Mouse (Mus musculus) cerebellum, adult (tissue): ENCODE results near the gene Tnfsf15.

Source experiments
- ATAC-seq: cut with Nextera tagmentation; 2 replicates; pipeline ENCODE4 v1.9.2; 2017; ENCODE audit warnings: mild to moderate bottlenecking, moderate library complexity, mixed read lengths; ENCODE audit not compliant: insufficient number of reproducible peaks, low FRiP score, low TSS enrichment

Gene Tnfsf15

DNA sequence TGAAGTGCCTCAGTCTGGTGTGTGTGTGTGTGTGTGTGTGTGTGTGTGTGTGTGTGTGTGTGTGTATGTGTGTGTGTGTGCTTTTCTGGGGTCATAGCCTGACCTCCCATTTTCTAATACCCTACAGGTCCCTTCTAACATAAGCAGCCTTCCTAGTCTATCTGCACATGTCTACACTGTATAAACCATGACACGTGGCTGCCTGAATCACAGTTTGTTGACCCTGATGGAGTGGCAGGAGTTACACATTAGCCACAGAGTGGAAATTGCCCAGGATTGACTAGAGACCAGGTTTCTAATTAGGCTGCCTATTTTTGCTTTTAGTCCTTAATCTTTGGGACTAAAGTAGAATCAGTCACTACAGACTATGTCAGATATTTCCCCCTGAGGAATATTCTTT lies 1.3 kb downstream of the Tnfsf15 start:
- ATAC-seq, result no peak

DNA sequence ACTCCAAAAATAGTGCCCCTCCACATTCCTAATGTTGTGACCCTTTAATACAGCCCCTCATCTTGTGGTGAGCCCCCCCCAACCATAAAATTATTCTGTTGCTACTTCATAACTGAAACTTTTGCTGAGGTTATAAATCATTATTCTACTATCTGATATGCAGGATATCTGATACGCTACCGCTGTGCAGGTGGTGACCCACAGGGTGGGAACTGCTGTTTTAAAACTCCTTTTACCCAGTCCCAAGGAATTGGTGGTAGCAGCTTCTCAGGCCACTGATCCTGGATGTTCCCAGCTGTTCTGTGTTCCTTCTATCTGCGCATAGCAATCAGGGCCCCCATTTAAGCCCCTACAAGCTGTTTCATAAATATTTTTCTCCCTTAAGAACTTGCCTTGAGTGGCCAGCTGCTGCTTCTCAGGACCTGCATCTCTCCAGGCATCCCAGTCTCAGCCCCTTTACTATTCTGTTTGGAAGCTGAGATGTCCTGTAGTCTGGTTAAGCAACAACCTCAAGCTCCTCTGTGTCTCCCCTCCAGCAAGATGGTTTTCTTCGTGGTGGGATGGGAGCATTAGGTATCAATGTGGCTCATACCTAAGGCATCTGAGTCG lies 2.0 kb downstream of the Tnfsf15 start:
- ATAC-seq, result no peak

DNA sequence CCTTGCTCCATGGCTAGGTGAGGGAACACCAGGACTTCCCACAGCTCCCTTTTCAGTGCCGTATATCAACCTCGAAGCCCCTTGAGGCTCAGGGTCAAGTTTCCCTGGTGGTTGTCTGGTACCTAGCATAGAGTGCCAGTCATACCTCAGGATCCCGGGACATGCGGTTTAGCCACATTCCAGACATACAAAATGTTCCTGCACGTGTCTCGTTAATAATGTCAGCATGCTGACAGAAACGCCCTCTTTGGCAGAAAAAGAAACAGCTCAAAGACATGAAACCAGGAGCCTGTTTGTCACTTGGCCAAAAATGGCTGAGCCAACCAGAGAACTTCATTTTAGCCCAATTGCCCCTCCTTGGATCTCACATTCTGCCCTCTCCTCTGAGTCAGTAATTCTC lies 2.8 kb downstream of the Tnfsf15 start:
- no peak for ATAC-seq

DNA sequence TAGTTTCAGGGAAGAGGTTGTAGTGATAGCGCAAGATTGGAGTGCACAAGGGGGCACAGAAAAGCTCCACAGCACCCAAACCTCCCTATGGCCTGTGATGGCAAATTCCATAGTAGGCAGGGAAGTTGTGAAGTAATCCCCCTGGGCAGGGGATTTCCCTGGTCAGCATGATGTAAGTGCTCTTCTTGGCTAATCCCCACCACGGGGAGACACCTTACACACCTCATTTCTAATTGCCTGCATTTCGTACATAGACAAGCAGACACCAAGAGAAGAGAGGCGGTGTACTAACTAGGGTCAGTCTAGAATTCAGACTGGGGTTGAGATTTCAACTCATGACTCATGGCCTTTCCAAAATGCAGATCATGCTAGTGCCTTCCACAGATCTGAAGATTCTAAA lies 4.2 kb downstream of the Tnfsf15 start:
- no peak for ATAC-seq

DNA sequence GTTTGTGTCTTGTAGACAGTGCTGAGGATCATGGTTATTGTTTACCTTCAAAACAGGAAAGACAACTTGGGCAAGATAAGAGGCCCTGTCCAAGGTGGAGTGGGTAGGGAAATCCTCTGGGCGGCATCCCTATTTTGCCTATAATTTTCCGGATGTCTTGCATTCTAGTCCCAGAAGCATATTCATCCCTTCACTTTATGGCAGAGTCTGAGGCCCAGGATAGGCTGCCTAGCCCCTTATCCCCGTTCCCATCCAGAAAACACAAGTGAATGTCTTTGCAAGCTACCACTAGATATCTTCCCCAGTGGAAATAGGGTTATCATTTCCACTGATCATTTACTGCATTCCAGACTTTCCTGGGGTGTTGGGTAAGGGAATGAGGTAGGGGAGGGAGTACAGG lies 4.9 kb downstream of the Tnfsf15 start:
- no peak for ATAC-seq

DNA sequence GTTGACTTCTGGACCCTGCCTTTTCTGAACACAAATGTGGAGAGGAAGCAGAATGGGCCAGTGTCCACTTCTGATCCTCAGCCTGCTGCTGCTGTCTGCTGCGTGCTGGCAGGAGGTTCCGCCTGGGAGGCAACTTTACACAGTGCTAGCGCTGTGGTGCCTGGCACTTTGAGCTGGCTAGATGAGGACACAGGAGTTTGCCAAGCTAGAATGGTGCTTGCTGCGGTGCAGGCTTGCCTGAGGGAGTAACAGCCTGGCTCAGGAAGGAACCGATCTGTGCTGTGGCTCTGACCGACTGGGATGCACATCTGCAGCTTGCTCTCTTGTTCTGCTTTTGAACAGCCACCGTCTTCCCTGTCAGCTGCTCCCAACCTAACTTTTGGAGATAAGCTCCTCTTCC lies 5.4 kb downstream of the Tnfsf15 start:
- peak; percentile 57; the same call in 1 of the 2 replicates for ATAC-seq

DNA sequence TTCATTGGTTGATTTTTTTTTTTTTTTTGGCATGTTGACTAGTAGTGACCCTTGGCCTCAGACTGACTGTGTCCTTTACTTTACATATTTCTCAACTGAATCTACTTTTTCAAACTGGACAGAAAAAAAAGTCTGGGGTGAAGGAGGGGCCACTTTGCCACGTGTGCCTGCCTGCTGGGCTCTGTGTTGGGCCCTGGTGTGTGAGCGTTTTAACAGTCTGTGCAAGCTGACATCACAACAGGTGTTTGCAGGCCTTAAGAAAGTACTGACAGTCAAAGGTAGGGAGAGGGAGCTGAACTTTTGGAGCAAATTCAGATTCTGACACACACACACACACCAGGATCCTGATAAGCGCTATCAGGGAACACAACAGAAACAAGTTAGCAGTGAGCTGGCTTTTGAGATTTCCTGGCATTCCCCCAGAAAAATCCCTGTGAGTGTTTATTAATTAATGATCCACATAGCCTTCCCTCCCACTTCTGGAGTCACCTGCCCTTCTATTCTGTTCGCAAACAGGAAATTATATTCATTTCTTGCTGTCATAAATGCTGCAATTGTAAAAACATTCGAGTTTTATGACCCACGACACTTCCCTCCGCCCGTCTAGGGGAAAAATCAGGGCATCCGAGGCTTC lies 6.4 kb downstream of the Tnfsf15 start:
- no peak for ATAC-seq

DNA sequence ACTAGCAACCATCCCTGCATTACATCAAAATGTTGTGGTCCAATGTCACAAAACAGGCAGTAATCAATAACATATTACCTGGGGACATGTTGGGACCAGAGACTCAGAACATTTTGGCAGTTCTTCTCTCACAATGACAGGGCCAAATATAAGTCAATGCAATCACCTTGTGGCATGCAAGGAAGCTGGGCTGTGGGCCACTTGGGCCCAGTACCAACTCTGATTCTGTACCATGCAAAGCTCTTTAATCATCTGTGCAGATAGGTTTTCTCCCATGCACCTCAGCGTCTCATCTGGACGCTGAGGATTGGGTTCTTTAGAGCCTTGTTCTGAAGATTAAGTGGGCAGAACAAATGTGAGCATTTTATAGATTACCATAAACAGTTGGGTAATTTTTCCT lies 13.6 kb downstream of the Tnfsf15 start:
- no peak for ATAC-seq

DNA sequence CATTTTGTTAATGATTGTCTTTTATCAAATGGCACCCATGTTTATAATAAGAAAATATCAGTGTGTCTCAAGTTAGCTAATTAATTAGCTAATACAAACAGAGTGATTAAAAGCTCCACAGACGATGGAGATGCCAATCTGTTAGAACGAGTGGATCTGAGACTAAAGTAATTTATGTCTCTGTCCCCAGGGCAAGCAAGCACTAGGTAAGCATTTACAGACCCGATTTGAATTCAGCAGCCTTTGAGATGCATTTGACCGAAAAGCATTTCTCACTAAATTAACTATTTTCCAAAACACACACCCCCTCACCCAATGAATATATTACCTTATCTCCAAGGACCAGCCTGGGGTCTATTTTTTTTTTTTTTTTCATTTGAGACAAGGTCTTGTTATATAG lies 18.2 kb downstream of the Tnfsf15 start:
- no peak for ATAC-seq

DNA sequence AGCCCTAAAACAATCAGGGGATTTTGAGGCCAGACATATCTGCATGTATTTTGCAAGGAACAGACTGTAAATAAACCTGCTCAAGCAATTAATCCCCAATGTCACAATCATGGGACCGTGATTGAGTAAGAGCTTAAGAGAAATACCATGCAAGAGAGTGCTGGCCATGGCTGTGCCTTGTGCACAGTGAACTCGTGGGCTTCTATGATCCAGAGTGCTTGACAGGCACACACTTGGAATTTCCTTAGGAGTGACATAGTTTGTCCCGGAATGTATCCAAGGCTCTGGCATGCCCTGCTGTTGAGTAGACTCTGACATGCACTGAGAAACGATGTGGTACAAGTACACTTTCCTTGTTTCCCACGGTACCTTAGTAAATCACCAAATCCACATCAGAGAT lies 18.9 kb downstream of the Tnfsf15 start:
- no peak for ATAC-seq

DNA sequence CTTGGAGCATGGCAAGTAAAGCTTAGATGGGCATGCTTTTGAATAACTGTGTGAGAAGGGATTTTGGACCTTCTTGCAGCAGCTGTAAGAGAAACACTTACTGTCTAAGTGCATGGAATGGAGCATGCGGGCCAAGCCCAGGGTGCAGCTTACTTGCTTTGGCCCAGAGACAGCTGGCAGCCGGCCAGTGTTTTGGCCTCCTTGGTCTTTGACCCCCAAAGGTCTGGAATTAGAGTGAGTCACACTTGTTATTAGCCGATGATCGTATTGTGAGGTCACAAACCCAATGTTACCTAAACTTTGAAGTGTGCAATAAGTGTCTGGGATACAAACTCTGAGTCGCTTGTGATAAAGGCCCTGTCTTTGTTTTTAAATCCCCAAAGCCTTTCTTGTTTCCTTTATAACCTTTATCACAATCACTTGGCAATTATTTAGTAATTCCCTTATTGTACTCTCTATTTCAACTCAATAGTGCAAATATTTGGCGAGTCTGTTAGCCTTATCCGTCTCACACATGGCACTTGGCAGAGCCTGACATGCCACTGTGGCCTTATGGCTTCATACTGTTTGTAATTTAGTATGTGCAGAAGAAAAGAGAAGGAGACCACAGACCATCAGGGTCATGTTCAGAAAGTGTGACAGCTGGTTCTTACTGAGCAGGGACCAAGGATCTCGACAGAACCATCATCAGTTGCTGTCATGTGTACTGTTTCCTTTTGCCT lies 26.8 kb downstream of the Tnfsf15 start:
- no peak for ATAC-seq

DNA sequence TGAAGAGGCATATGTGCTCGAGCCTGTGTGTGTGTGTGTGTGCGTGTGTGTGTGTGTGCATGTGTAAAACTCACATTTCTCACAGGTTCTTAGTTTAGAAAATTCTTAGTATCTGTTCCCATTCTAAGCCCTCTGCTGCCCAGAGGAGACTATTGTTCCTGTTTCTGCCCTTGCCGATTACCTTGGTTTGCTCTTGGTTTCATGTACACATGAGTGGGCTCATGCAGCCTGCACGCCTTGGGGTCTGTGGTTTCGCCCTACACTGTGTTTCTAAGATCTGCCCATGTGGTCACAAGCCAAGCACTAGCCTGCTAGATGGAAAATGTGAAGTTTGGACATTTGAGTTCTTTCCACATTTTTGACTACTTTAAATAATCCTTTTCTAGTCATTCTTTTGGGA lies 33.0 kb downstream of the Tnfsf15 start:
- ATAC-seq, result no peak

DNA sequence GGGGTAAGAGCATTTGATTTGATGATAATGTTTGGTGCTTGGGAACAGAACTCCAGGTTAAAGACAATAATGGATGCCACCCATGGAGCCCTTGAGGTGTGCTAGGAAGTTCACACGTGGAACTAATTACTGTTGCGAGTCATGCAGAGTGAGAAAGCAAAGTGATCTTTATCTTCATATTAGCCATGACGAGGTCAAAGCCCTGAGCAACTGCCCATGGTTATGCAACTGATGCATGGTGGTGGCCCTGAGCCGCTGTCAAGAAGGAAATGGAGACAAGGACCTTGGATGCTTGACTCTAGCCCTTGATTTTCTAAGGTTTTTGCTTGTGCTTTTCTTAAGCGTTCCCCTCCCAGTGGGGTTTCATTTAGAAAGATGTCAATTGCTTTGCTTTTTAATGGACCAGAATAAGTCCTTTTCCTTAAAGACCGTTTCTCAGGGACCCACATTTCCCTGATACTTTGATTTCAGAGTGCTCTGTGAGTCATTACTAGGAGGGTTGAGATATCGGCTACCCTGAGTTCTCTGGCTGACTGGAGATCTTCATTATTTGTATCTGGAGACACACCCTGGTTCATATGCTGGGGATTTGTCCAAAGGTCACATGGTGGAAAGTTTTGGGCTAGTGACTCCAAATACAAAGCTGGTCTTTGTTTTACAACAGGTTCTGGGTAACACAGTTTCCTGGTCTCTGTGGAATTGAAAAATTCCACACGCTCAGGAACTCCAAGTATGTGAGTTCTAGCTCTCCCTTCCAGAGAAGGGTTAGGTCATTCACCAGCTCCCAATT lies 34.3 kb downstream of the Tnfsf15 start:
- no peak for ATAC-seq

DNA sequence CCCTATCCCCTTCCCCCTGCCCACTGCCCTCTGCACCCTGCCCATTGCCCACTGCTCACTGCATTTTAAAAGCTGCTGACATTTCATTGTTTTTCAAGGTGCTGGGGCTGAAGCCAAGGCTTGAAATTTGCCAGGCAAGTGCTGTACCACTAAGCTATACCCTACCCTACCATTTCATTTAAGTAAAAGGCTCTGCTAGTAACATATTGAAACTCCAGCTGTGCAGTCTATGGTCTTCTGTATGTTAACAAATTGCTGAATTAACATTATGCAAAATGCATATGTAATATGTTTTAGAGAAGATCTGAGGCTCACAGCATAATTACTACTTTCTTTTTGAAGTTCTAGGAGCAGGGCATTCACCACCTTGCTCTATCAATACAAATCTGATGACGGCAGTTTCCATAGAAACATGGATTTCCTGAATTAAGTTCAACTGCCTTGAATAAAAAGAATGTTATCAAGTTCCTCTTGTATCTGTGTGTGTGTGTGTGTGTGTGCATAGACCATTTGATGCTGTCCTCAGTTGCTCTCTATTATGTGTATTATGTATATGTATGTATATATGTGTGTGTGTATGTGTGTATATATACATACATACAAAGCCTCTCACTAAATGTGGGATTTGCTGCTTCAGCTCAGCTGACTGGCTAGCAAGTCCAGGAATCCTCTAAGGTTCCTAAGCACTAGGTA lies 38.5 kb downstream of the Tnfsf15 start:
- ATAC-seq, result no peak

DNA sequence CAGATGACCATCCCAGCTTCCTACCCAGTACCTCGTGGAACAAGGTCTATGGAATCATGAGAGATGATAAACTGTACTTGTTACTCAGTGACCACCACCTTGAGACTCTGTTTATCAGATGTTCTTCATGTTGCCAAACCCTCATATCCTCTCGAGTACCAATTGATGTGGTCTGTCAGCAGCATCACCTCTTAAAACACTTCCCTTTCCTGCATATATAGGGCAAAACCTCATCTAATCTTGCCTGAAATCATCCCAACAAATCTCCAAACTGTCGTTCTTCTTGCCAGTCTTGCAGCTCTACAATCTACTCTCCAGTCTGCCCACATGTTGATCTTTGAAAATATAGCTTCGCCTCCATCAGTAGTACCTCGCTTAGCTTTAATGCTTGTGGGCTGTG lies 40.7 kb downstream of the Tnfsf15 start:
- ATAC-seq, result no peak

DNA sequence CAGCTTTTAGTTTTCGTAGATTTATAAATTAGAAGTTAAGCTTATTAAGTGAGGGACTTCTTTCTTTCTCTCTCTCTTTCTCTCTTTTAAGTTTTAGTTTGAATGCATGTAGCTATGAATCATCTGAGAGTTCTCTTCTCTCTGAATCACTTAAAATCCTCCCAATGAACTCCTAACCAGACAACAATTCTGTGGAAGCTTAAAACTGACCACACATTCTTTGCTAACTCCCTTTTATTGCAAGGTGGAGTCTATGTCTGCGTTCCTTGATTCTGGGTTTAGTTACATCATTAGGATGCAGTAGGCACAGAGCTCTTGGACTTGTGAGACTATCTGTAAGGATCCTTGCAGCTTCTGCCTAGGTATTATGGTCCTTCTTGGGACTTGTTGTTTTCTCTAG lies 41.2 kb downstream of the Tnfsf15 start:
- no peak for ATAC-seq

DNA sequence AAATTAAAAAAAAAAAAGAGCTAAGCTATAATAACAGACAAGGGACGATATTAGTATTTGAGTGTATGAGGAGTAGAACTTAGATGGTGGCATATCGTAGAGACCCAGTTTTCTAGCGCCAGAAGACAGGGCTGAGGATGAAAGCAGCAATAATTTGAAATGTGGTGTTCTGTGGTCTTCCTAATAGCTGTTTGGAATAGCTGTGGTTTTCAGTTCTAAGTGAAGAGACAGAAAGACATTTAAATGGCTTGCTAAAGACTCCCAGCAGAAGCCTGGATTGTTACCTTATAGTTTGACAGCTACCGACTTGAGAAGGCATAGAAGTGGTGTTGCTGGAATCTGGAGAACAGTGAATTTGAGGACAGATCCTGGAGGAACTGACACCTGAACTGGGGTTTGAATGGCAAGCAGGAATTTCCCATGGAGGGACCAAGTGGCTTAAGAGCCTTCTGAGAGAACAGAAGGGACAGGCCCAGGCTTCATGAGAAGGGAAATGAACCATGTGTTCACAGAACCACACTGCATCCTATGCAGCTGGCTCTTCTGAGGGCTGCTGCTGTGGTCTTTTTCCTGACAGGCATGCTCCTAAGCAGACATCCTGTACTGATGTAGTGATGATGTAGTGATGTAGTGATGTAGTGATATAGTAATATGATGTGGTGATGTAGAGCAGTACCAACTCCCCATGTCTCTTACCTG lies 42.8 kb downstream of the Tnfsf15 start:
- no peak for ATAC-seq

DNA sequence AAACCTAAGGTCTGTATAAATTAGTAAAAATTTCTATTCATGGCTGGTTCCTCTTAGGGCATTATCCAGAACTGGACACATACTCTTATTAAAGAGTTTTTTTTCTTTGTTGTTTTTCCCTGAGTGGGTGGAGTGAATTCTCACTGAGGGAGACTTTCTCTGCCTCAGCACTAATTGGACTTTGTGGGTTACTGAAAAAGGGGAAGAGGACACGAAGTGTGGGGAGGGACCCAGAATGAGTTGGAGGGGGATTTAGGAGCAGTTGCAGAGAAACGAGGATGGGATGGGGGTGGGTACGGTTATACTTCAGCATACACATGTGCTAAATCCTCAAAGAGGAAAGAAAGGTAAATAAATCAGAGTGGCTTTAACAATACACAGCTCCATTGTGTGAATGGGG lies 45.2 kb downstream of the Tnfsf15 start:
- ATAC-seq, result no peak

DNA sequence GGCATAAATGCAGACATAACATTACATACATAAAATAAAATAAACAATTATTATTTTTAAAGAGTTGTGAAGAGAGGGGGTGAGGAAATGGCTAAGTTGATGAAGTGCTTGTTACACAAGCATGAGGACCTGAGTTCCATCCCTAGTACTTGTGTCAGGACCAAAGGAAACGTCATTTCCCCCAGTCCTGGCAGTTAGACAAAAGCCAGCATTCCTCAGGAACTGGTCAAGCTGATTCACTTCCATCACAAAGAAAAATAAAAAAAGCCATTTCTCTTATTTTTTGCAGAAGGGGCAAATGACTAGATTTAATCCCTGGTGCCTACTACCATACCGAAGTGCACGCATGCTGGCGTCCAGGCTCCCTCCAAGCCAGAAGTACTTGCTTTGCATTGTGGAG lies 48.0 kb downstream of the Tnfsf15 start:
- no peak for ATAC-seq

DNA sequence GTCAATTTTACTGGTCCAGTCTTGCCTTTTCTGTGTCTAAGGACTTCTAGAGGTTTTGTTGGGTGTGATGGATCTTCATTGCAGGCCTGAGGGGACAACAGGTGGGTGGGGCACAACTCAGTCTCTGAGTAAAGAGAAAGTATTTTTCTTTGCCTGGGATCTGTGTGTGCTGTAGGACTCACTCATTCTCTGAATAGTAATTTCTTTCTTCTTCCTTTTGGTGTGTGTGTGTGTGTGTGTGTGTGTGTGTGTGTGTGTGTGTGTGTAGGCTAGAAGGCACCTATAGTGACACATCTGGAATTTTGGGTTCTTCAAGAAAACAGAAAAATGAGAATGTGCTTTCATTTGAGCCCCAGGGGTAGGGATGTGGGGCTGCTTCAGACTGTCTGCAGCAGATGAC lies 52.6 kb downstream of the Tnfsf15 start:
- ATAC-seq, result no peak
